Mouse (Mus musculus): ENCODE measurements around the gene Sbk1. TPM values are rescaled to one million over a fixed set of nuclear protein-coding genes. Genes with fewer than 3 reads are reported as not detected.
"Not testable (repeated sequence)": the region's sequence is repeated elsewhere in the genome, so short reads cannot be mapped to it uniquely, and the experiment has no call there.

The Sbk1 gene
- total RNA-seq, 1 experiment from 2014 or later, result 5.4 TPM

DNA sequence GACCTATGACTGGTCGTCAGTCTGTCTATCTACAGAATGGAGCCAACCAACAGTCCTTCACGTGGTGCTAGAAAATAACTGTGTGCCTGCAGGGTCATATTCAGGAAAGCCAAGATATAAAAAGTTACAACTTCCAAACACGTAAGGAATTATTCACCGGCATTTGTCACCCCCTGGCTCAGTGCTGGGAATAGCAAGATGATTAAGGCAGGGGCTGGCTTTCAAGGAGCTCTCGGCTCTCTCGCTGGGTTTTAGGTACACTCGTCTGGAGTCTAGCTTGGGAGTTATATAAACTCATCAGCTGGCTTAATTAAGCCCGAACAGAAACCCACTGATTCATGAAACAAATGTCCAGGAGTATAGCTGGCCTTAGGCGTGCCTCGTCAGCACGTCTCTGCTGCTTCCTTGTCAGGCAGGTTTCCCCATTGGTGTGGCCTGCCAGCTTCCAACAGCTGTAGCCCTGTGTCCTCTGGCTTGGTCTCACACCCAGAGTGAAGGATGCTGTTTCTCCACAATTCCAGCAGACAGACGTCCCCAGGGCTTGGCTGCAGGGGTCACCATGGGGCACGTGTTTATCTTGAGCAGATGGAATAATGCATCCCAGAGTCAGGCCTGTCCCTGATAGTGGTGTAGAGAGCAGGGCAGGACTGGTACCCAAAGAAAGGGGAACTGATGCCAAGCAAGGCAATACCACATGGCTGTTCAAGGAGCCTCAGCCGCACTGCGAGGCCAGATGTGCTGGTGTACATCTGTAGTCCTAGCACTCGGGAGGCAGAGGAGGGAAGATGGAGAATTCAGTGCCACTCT lies 9.7 kb downstream of the Sbk1 start:
- no peak for ATAC-seq (replicated peaks in 1 of 2; ENCODE audit: insufficient read depth in 1 of 2, low FRiP score in 2 of 2, low TSS enrichment in 1 of 2, low read depth in 1 of 2, poor library complexity in 2 of 2, severe bottlenecking in 2 of 2)

- ATAC-seq (replicated peaks in 1 of 2; ENCODE audit: insufficient read depth in 1 of 2, low FRiP score in 2 of 2, low TSS enrichment in 1 of 2, low read depth in 1 of 2, poor library complexity in 2 of 2, severe bottlenecking in 2 of 2), result not testable (repeated sequence)
These were observed 10.2 kb downstream of the Sbk1 start for GRCm38 (mm10) chr7:126282683-126282990.

DNA sequence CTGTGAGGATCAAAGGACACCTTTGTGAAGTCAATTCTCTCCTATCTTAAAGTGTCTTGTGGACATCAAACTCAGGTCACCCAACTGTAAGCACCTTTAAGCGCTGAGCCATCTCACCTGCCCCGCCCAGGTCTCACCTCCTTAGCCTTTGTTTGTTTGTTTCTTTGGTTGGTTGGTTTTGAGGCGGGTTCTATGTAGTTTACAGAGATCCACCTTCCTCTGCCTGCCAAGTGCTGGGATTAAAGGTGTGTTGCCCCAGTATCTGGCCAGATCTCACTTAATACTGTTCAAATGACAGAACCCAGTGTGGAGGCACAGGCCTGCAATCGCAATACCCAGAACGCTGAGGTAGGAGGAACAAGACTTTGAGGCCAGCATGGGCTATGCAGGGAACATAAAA lies 11.6 kb downstream of the Sbk1 start:
- no peak for ATAC-seq (replicated peaks in 1 of 2; ENCODE audit: insufficient read depth in 1 of 2, low FRiP score in 2 of 2, low TSS enrichment in 1 of 2, low read depth in 1 of 2, poor library complexity in 2 of 2, severe bottlenecking in 2 of 2)

GRCm38 (mm10) chr7:126284441-126284840 lies 12.0 kb downstream of the Sbk1 start:
- ATAC-seq (replicated peaks in 1 of 2; ENCODE audit: insufficient read depth in 1 of 2, low FRiP score in 2 of 2, low TSS enrichment in 1 of 2, low read depth in 1 of 2, poor library complexity in 2 of 2, severe bottlenecking in 2 of 2), result no peak

DNA sequence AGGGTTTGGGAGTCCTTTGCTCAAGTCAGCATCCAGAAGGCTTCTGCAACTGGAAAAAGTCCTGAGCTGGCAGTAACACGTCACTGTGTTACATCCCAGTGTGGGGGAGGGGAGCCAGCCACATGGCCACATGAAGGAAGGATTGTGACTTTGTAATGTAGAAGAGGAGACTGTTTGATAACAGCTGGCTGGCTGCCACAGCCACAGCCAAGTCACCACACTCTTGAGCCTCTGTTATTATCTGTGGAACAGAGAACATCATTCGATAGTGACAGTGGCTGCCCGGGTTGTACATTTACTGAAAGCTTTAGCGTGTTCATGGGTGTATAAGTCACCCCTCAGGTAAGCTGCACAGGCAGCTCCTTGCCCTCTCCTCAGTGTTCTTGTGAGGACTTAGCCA lies 12.4 kb downstream of the Sbk1 start:
- ATAC-seq (replicated peaks in 1 of 2; ENCODE audit: insufficient read depth in 1 of 2, low FRiP score in 2 of 2, low TSS enrichment in 1 of 2, low read depth in 1 of 2, poor library complexity in 2 of 2, severe bottlenecking in 2 of 2), result peak in 1 of 2 experiments; percentile 10; a peak in 1 of 4 replicates

DNA sequence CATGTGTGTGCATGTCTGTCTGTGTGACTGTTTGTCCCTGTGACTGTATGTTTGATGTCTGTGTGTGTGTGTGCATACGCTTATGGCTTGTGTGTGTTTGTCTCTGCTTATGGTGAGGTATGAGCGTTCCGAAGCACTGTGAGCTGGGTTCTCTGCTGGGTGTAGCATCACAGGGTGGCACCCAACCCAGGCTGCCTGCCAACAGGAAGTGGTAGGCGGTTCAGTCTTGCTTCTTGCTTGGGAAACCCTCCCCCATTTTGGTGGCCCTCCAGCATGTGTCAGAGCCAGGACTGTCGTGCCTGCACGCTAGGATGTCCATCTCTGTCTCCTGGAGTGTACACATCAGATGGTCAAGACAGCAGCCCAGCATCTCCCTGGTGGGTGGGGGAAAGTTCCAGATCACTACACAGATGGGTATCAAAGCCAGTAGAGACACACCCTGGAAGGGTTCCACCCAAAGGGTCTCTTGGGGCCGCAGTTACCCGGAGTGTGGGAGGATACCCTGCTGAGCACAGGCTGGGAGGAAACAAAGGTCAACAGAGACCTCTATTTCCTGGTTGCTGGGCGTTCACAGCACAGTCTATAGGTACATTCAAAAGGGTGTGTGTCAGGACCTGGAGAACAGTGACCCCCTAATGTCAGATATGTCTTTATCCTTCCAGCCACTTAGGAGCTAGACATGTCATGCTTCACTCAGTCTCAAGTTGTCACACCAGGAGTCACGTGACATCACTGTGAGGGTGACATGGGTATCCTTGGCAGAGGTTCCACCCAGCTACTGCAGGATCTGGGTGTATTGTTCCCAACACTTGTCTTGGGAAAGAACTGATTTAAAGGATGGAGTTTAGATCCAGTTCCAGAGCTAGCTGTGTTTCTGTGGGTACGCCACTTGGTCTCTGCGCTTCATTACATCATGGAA lies 13.1 kb downstream of the Sbk1 start:
- ATAC-seq (replicated peaks in 1 of 2; ENCODE audit: insufficient read depth in 1 of 2, low FRiP score in 2 of 2, low TSS enrichment in 1 of 2, low read depth in 1 of 2, poor library complexity in 2 of 2, severe bottlenecking in 2 of 2), result peak; percentile 71

DNA sequence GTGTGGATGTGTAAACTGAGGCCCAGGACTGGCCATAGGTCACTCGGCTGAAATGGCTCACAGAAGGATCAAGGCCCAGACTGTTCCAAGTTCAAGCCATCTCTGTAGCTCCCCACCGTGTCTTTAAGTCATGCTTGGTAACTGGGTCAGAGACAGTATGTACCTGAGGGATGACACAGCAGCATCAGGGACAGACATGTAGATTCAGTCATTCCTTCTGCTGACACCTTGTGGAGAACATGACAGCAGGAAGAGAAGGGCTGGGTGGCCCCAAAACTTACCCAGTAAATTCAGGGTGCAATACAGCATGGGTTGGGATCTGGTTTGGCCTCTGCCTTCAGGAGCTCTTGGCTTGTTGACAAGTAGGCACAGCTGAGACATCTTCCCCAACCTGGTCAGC lies 13.9 kb downstream of the Sbk1 start:
- ATAC-seq (replicated peaks in 1 of 2; ENCODE audit: insufficient read depth in 1 of 2, low FRiP score in 2 of 2, low TSS enrichment in 1 of 2, low read depth in 1 of 2, poor library complexity in 2 of 2, severe bottlenecking in 2 of 2), result no peak

- ATAC-seq (replicated peaks in 1 of 2; ENCODE audit: insufficient read depth in 1 of 2, low FRiP score in 2 of 2, low TSS enrichment in 1 of 2, low read depth in 1 of 2, poor library complexity in 2 of 2, severe bottlenecking in 2 of 2), result peak; percentile 41 to 50; a peak in 3 of 4 replicates
These were observed 15.2 kb downstream of the Sbk1 start for GRCm38 (mm10) chr7:126287493-126288103.

GRCm38 (mm10) chr7:126288104-126288497 lies 15.7 kb downstream of the Sbk1 start:
- ATAC-seq (replicated peaks in 1 of 2; ENCODE audit: insufficient read depth in 1 of 2, low FRiP score in 2 of 2, low TSS enrichment in 1 of 2, low read depth in 1 of 2, poor library complexity in 2 of 2, severe bottlenecking in 2 of 2), result no peak

- ATAC-seq (replicated peaks in 1 of 2; ENCODE audit: insufficient read depth in 1 of 2, low FRiP score in 2 of 2, low TSS enrichment in 1 of 2, low read depth in 1 of 2, poor library complexity in 2 of 2, severe bottlenecking in 2 of 2), result no peak
These were observed 16.2 kb downstream of the Sbk1 start for GRCm38 (mm10) chr7:126288571-126289091.

DNA sequence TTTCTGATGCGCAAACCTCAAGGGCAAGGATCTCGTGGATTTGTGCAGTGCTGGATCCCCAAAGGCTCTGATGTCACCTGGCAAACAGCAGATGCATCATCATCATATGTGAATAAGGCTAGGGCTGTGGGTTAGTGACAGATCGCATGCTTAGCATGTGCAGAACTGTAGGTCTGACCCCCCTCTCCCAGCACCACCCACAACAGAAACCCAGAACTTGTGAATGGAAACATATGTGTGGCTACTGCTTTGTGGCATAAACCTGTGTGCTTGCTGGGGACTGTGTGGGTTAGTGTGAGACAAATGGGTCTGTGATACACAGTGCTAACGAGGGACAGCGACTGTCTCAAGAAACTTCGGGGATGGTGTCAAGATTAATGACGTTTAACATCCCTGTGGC lies 17.0 kb downstream of the Sbk1 start:
- no peak for ATAC-seq (replicated peaks in 1 of 2; ENCODE audit: insufficient read depth in 1 of 2, low FRiP score in 2 of 2, low TSS enrichment in 1 of 2, low read depth in 1 of 2, poor library complexity in 2 of 2, severe bottlenecking in 2 of 2)

GRCm38 (mm10) chr7:126289956-126290355 lies 17.5 kb downstream of the Sbk1 start:
- ATAC-seq (replicated peaks in 1 of 2; ENCODE audit: insufficient read depth in 1 of 2, low FRiP score in 2 of 2, low TSS enrichment in 1 of 2, low read depth in 1 of 2, poor library complexity in 2 of 2, severe bottlenecking in 2 of 2), result no peak

DNA sequence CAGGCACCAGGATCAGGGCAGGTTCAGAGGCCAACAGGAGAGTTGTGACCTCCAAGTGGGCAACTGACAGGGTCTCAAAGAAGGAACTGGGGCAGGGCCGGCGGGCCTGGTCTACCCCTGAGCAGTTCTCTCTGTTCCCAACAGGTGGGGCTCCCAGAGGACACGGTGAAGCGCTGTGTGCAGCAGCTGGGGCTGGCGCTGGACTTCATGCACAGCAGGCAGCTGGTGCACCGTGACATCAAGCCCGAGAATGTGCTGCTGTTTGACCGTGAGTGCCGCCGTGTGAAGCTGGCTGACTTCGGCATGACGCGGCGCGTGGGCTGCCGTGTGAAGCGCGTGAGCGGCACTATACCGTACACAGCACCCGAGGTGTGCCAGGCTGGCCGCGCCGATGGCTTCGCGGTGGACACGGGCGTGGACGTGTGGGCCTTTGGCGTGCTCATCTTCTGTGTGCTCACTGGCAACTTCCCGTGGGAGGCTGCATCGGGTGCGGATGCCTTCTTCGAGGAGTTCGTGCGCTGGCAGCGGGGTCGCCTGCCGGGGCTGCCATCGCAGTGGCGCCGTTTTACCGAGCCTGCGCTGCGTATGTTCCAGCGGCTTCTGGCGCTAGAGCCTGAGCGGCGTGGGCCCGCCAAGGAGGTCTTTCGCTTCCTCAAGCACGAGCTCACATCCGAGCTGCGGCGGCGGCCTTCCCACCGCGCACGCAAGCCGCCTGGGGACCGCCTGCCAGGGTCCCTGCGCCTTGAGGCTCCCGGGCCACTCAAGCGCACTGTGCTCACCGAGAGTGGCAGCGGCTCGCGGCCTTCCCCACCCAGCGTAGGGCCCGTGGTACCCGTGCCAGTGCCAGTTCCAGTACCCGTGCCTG lies 19.5 kb downstream of the Sbk1 start:
- no peak for ATAC-seq (replicated peaks in 1 of 2; ENCODE audit: insufficient read depth in 1 of 2, low FRiP score in 2 of 2, low TSS enrichment in 1 of 2, low read depth in 1 of 2, poor library complexity in 2 of 2, severe bottlenecking in 2 of 2)

DNA sequence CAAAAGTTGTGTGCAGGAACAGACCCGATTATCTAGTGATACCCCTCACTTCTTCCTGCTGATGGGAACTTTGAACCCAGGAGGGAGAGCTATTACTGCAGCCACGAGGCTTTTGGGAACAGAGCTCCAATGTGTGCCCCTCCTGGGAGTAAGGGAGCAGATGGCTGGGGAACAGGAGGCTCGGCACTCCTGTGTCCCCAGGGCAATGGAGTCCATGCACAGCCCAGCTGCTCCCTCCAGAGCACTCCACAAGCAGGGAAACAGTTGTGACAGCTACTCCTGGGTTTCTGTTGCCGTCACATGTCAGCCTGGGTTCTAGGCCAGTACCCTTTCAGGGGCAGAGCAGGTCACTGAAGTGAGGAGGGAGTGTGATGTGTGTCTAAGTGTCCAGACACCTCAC lies 20.7 kb downstream of the Sbk1 start:
- ATAC-seq (replicated peaks in 1 of 2; ENCODE audit: insufficient read depth in 1 of 2, low FRiP score in 2 of 2, low TSS enrichment in 1 of 2, low read depth in 1 of 2, poor library complexity in 2 of 2, severe bottlenecking in 2 of 2), result no peak

DNA sequence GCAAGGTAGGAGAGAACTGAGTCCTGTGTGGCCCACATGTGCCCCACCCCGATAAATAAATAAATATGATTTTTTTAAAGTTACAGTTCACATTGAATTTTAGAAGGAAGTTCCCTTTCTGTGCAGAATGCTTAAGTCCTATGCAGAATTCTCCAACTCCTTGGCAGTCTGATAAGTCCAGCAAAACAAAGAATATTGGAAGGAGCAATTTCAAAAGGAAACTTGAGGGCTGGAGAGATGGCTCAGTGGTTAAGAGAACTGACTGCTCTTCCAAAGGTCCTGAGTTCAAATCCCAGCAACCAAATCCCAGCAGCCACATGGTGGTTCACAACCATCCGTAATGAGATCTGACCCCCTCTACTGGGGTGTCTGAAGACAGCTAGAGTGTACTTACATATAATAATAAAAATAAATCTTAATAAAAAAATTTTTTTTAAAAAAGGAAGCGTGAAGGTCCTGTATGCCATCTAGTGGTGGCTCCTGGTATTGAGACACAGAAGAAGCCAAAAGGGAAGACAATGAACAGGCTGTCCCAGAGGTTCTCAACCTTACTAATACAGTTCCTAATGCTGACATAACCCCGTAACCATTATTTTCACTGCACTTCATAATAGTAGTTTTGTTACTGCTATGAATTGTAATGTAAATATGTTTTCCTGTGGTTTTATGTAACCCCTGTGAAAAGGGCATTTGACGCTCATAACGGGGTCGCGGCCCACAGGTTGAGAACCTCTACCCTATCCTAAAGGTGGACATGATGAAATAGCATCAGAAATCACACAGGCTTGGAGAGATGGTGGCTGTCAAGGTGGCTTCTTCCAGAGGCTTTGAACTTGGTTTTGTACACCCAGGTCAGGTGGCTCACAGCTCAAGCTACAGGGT lies 25.4 kb downstream of the Sbk1 start:
- ATAC-seq (replicated peaks in 1 of 2; ENCODE audit: insufficient read depth in 1 of 2, low FRiP score in 2 of 2, low TSS enrichment in 1 of 2, low read depth in 1 of 2, poor library complexity in 2 of 2, severe bottlenecking in 2 of 2), result no peak; a peak in 1 of 4 replicates

GRCm38 (mm10) chr7:126298856-126299255 lies 26.4 kb downstream of the Sbk1 start:
- ATAC-seq (replicated peaks in 1 of 2; ENCODE audit: insufficient read depth in 1 of 2, low FRiP score in 2 of 2, low TSS enrichment in 1 of 2, low read depth in 1 of 2, poor library complexity in 2 of 2, severe bottlenecking in 2 of 2), result no peak
